Mouse (Mus musculus): ENCODE measurements around the gene Klre1. TPM values are rescaled to one million over a fixed set of nuclear protein-coding genes. Genes with fewer than 3 reads are reported as not detected.

Gene Klre1
- polyA plus RNA-seq, 1 experiment from 2014 or later, result not detected

GRCm38 (mm10) chr6:129543709-129544606 lies 33.7 kb upstream of the Klre1 start:
- ATAC-seq (ENCODE audit: low FRiP score, low read depth), result peak; percentile 84
- Histone ChIP-seq H3K36me3 (peaks cover 31% of the 10 kb centered on the region), H3K4me1 (peaks cover 6% of the 10 kb centered on the region; the same call in 1 of the 2 replicates), H3K27me3 (replicated peaks) (no peaks in the 10 kb centered on the region), H3K9ac (no peak overlapping the region), H3K4me2 (replicated peaks) (no peak overlapping the region), H3K9me3 (no peaks in the 10 kb centered on the region), H3K27ac (no peak overlapping the region), H3K4me3 (no peak overlapping the region)
- WGBS, result 60% methylated on average over 6 of the region's 6 CpGs

GRCm38 (mm10) chr6:129547277-129547676 lies 30.4 kb upstream of the Klre1 start:
- WGBS, result 82% methylated on average over 2 of the region's 2 CpGs
- Histone ChIP-seq H3K4me2 (replicated peaks) (no peak overlapping the region), H3K36me3 (no peaks in the 10 kb centered on the region), H3K9me3 (no peaks in the 10 kb centered on the region), H3K4me1 (no peaks in the 10 kb centered on the region), H3K9ac (no peak overlapping the region), H3K27ac (no peak overlapping the region), H3K27me3 (replicated peaks) (no peaks in the 10 kb centered on the region), H3K4me3 (no peak overlapping the region)
- ATAC-seq (ENCODE audit: low FRiP score, low read depth), result no peak

GRCm38 (mm10) chr6:129548009-129548408 lies 29.7 kb upstream of the Klre1 start:
- Histone ChIP-seq H3K9ac (no peak overlapping the region), H3K4me2 (replicated peaks) (no peak overlapping the region), H3K27ac (no peak overlapping the region), H3K4me1 (no peaks in the 10 kb centered on the region), H3K4me3 (no peak overlapping the region), H3K27me3 (replicated peaks) (no peaks in the 10 kb centered on the region), H3K36me3 (no peaks in the 10 kb centered on the region), H3K9me3 (no peaks in the 10 kb centered on the region)
- 83% methylated on average over 3 of the region's 3 CpGs for WGBS
- no peak for ATAC-seq (ENCODE audit: low FRiP score, low read depth)

GRCm38 (mm10) chr6:129557298-129558023 lies 20.2 kb upstream of the Klre1 start:
- no peaks in the 10 kb centered on the region for H3K4me1 ChIP-seq
- no peaks in the 10 kb centered on the region for H3K27me3 ChIP-seq (replicated peaks)
- H3K36me3 ChIP-seq, result no peaks in the 10 kb centered on the region
- H3K4me3 ChIP-seq, result no peak overlapping the region
- no peak overlapping the region for H3K4me2 ChIP-seq (replicated peaks)
- H3K27ac ChIP-seq, result no peak overlapping the region
- no peaks in the 10 kb centered on the region for H3K9me3 ChIP-seq
- H3K9ac ChIP-seq, result no peak overlapping the region
- ATAC-seq (ENCODE audit: low FRiP score, low read depth), result peak; percentile 66

- no peaks in the 10 kb centered on the region for H3K4me1 ChIP-seq
- H3K4me2 ChIP-seq (replicated peaks), result no peak overlapping the region
- ATAC-seq (ENCODE audit: low FRiP score, low read depth), result peak; percentile 82
- no peaks in the 10 kb centered on the region for H3K9me3 ChIP-seq
- H3K27me3 ChIP-seq (replicated peaks), result no peaks in the 10 kb centered on the region
- H3K27ac ChIP-seq, result no peak overlapping the region
- H3K4me3 ChIP-seq, result no peak overlapping the region
- no peaks in the 10 kb centered on the region for H3K36me3 ChIP-seq
- 17% methylated on average over 12 of the region's 12 CpGs for WGBS
- H3K9ac ChIP-seq, result no peak overlapping the region
These were observed 18.6 kb upstream of the Klre1 start for GRCm38 (mm10) chr6:129558946-129559640.

GRCm38 (mm10) chr6:129559641-129560027 lies 18.1 kb upstream of the Klre1 start:
- no peaks in the 10 kb centered on the region for H3K9me3 ChIP-seq
- no peaks in the 10 kb centered on the region for H3K27me3 ChIP-seq (replicated peaks)
- 59% methylated on average over 4 of the region's 4 CpGs for WGBS
- ATAC-seq (ENCODE audit: low FRiP score, low read depth), result 0 out of 2 replicates have a peak, but pooled peaks have one; percentile 26
- no peaks in the 10 kb centered on the region for H3K36me3 ChIP-seq
- no peak overlapping the region for H3K4me3 ChIP-seq
- no peak overlapping the region for H3K9ac ChIP-seq
- no peak overlapping the region for H3K4me2 ChIP-seq (replicated peaks)
- H3K4me1 ChIP-seq, result no peaks in the 10 kb centered on the region
- no peak overlapping the region for H3K27ac ChIP-seq

GRCm38 (mm10) chr6:129565257-129565656 lies 12.4 kb upstream of the Klre1 start:
- no peak for ATAC-seq (ENCODE audit: low FRiP score, low read depth)

GRCm38 (mm10) chr6:129575315-129575714 lies 2.4 kb upstream of the Klre1 start:
- Histone ChIP-seq H3K4me2 (replicated peaks) (no peak overlapping the region), H3K36me3 (no peaks in the 10 kb centered on the region), H3K9me3 (no peaks in the 10 kb centered on the region), H3K9ac (no peak overlapping the region), H3K27ac (no peak overlapping the region), H3K4me1 (no peaks in the 10 kb centered on the region), H3K4me3 (no peak overlapping the region), H3K27me3 (replicated peaks) (no peaks in the 10 kb centered on the region)
- 41% methylated on average over 2 of the region's 2 CpGs for WGBS
- ATAC-seq (ENCODE audit: low FRiP score, low read depth), result no peak

More at GRCm38 (mm10) chr6:129565257-129565656, 12.4 kb upstream of the Klre1 start:
- H3K4me2 ChIP-seq (replicated peaks), result no peak overlapping the region
- no peak overlapping the region for H3K27ac ChIP-seq
- H3K4me1 ChIP-seq, result no peaks in the 10 kb centered on the region
- H3K9me3 ChIP-seq, result no peaks in the 10 kb centered on the region
- H3K27me3 ChIP-seq (replicated peaks), result no peaks in the 10 kb centered on the region
- no peaks in the 10 kb centered on the region for H3K36me3 ChIP-seq
- H3K4me3 ChIP-seq, result no peak overlapping the region
- H3K9ac ChIP-seq, result no peak overlapping the region
- WGBS, result 85% methylated on average over 2 of the region's 2 CpGs

- no peaks in the 10 kb centered on the region for H3K4me1 ChIP-seq
- no peaks in the 10 kb centered on the region for H3K36me3 ChIP-seq
- H3K27me3 ChIP-seq (replicated peaks), result no peaks in the 10 kb centered on the region
- ATAC-seq (ENCODE audit: low FRiP score, low read depth), result no peak
- WGBS, result 59% methylated on average over 4 of the region's 4 CpGs
- H3K4me3 ChIP-seq, result no peak overlapping the region
- H3K9ac ChIP-seq, result no peak overlapping the region
- H3K27ac ChIP-seq, result no peak overlapping the region
- no peaks in the 10 kb centered on the region for H3K9me3 ChIP-seq
- H3K4me2 ChIP-seq (replicated peaks), result no peak overlapping the region
These were observed 3.6 kb downstream of the Klre1 start for GRCm38 (mm10) chr6:129581274-129581673.

- WGBS, result 84% methylated on average over 4 of the region's 4 CpGs
- Histone ChIP-seq H3K4me2 (replicated peaks) (no peak overlapping the region), H3K9me3 (no peaks in the 10 kb centered on the region), H3K27ac (no peak overlapping the region), H3K4me3 (no peak overlapping the region), H3K27me3 (replicated peaks) (no peaks in the 10 kb centered on the region), H3K36me3 (no peaks in the 10 kb centered on the region), H3K9ac (no peak overlapping the region), H3K4me1 (no peaks in the 10 kb centered on the region)
- ATAC-seq (ENCODE audit: low FRiP score, low read depth), result no peak
These were observed 4.2 kb downstream of the Klre1 start for GRCm38 (mm10) chr6:129581896-129582295.

- H3K27ac ChIP-seq, result no peak overlapping the region
- no peaks in the 10 kb centered on the region for H3K27me3 ChIP-seq (replicated peaks)
- H3K4me3 ChIP-seq, result no peak overlapping the region
- no peaks in the 10 kb centered on the region for H3K4me1 ChIP-seq
- WGBS, result 80% methylated on average over 3 of the region's 3 CpGs
- no peak for ATAC-seq (ENCODE audit: low FRiP score, low read depth)
- H3K9me3 ChIP-seq, result no peaks in the 10 kb centered on the region
- H3K9ac ChIP-seq, result no peak overlapping the region
- no peaks in the 10 kb centered on the region for H3K36me3 ChIP-seq
- H3K4me2 ChIP-seq (replicated peaks), result no peak overlapping the region
These were observed 5.3 kb downstream of the Klre1 start for GRCm38 (mm10) chr6:129583014-129583413.

GRCm38 (mm10) chr6:129591508-129591907 lies 13.8 kb downstream of the Klre1 start, which contains the start of gene Klrd1:
Gene Klrd1 (plus strand): TSS chr6:129591782.
- Histone ChIP-seq H3K27ac (no peak within 1 kb of the TSS), H3K9me3 (no peaks in the 10 kb centered on the region), H3K4me1 (no peaks in the 10 kb centered on the region), H3K27me3 (replicated peaks) (no peaks in the 10 kb centered on the region), H3K4me3 (no peak within 1 kb of the TSS), H3K4me2 (replicated peaks) (no peak within 1 kb of the TSS), H3K36me3 (no peaks in the 10 kb centered on the region), H3K9ac (no peak within 1 kb of the TSS)
- ATAC-seq (ENCODE audit: low FRiP score, low read depth), result no peak
- 73% methylated on average over 3 of the region's 3 CpGs for WGBS
